Mouse (Mus musculus): ENCODE results near the gene Chrng.

The Chrng gene

DNA sequence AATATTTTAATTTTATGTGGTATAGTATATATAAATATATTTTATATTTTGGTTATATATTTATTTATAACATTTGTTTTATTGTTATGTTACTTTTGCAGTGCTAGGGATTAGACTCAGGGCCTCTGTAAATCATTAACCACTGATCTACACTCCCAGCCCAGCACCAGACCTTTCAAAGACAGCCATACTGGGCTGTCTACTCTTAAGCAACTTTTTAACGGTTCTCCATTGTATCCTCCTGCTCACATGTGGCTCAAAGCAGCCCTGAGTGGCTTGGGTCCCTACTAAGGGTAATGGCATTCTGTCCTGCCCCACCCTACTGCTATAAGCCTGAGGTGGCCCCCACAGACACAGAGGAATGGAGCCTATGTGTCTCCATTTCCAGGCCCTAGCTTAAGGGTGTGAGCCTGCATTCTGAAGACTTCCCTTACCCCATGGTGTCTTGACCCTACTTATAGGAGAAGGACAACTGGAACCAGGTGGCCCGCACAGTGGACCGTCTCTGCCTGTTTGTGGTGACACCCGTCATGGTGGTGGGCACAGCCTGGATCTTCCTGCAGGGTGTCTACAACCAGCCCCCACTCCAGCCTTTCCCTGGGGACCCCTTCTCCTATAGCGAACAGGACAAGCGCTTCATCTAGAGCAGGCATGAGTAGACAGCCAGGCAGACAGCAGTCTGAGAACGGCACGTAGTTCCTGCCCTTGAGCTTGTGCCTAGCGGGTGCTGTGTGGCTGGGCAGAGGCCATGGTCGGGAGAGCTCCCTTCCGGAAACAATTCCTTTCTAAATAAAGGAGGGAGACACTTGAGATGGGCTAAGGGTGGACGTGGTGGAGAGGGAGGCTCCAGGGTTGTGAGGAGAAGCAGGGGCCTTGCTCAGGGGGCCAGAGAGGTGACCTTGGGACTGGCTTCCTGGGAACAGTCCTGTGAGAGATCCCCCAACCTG, 6.1 kb upstream of the Chrng start:
- DNase-seq (ENCODE audit: low spot score) = no peak

DNA sequence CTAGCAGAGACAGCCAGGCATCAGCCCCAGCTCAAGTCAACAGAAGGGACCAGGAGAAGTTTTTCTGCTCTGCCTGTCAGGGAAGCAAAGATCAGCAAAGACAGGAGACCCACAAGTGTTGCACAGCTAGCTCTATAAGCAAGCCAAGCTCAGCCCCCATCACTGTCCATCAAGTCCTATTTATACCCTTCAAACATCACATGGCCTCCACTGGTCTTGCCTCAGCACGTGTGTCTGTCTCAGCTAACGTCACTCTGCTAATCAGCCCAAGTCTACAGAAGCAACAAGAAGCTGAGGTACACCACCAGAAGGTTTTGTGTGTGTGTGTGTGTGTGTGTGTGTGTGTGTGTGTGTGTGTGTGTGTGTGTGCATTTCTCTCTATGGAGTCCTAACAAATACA, 3.6 kb upstream of the Chrng start:
- DNase-seq (ENCODE audit: low spot score) = no peak

DNA sequence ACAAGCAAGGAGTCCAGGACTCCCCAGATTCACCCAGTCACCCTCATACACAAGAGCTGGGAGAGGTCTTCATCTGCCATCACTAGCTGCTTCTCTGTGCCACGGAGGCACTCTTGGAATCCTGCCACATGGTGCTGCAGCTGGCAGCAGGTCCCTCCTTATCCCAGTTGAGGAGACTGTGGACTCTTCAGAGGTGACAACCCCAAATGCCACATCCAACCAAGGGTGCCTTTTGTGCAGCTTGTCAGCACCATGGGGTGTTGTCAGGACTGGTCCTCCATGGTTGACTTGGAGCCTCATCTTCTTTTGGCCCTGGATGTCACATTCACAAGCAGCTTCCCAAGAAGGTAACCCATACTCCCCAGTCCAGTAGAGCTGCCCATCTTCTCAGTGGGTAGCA, 2.6 kb upstream of the Chrng start:
- DNase-seq (ENCODE audit: low spot score) = no peak

GRCm38 (mm10) chr1:87203779-87204178, 678 bp upstream of the Chrng start:
- no peak for DNase-seq (ENCODE audit: low spot score)

DNA sequence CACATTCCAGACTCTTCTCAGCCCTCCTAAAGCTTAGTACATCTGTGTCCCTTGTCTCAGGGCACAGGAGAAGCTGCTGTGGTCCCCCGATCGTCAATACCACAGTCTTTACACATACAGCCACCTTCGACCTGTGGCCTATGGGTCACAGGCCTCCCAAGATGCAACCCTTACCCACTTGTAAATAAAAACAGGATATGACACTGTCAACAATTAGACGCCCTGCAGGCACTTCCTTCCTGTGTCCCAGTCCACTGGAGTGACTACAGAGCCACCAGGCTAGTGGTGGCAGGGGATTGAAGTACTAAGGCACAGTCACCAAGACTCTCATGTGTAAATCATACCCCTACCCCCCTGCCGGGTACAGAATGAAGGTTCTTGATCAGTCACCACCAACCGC, 581 bp downstream of the Chrng start:
- no peak for DNase-seq (ENCODE audit: low spot score)

- DNase-seq (ENCODE audit: low spot score) = no peak
Measured at GRCm38 (mm10) chr1:87205502-87205901, 1.0 kb downstream of the Chrng start.

GRCm38 (mm10) chr1:87206339-87206738, 1.9 kb downstream of the Chrng start:
- no peak for DNase-seq (ENCODE audit: low spot score)

DNA sequence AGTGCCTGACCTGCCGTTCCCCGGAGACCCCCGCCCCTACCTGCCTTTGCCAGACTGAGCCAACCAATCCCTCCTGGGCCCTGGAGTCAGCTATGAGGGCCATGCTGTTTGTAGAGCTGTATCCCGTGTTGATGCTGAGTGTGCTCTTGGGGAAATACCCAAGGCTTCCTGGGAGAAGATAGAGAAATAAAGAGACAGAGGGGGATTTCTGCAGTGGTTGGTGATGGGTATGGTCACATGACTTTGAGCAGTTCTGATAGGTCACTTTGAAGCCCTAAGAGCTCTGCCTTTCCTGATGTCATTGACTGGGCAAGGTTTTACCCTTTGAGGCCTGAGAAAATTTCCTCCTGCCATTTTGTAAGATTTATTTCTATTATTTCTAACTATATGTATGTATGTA, 7.0 kb downstream of the Chrng start:
- no peak for DNase-seq (ENCODE audit: low spot score)

DNA sequence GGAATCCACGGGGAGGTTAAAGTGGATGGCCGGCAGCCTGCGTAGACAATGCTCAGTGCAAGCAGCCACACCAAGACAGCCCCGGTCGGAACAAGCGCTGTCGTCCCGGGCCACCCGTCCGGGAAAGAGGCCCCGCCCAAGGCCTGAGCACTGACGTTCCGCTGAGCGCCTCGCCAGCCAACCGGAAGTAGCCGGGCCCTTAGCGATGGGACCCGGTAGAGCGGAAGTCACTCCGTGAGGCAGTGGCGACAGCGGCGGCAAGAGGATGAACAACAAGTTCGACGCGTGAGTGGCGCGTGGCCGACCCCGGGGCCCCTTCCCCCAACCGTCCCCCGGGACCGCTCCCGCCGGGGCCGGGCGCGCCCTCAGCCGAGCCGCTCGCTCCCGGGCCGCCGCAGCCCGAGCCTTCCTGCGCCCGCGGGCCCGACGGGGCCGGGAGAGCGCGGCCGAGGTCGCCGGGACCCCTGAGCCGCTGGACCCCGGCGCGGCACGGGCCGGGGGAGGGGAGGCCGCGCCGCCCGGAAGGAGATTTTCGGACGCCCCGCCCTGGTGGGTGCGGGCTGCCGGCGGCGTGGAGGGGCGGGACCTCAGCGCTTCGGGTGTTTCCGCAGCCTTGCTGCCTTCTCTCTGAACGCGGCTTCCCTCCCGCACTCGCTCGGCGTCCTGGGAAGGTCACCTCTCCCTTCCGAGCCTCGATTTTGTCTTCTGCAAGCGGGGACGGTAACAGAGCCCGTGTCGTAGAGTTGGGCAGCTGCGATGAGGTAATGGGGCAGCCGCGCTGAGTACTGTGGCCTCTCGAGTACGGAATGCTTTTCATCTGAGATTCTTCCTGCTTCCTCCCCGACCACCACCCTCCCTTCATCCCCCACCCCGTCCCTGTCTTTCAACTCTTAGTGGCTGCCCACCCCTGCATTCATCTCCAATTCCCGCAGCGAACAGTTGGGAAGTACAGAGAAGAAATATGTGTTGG, 9.6 kb downstream of the Chrng start, which contains the start of gene Eif4e2:
Eif4e2 (plus strand) TSS at position 180 of the 970 bp plus-strand sequence.
- peak; percentile 84 for DNase-seq (ENCODE audit: low spot score)

DNA sequence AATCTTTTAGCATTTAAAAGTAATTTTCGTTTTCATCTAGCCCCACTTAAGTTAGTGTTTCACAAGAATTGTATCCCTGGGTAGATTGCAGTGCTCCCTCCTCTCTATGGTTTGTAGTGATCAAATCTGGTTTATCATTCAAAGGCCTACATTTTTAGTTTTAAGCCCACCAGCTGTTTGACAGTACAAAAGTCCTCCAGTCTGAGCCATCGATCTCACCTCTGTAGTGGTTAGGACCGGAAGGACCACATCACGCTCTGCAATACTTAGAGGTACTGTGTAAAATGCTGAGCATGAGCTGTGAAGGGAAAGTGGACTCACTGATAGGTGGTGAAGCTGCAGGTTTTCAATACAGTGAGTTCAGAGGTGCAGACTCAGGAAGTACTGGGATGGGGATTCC, 10.3 kb downstream of the Chrng start:
- DNase-seq (ENCODE audit: low spot score) = no peak

DNA sequence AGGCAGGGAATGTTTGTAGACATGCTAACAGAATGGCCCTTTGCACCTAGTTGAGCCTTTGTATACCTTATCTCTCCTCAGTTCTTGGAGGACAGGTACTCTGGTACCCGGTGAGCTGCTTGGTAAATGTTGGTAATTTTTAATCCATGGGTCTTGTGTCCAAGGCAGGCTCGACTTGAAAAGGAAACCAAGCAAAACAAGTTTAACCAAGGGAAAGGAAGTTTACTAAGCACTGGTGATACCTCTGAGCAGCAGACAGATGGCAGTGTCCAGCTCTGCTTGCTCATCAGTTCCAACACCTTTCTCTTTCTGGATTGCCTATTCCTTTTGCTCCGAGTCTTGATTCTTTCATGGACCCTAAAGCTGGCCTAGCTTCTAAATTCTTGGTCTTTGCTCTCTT, 13.5 kb downstream of the Chrng start:
- DNase-seq (ENCODE audit: low spot score) = no peak

DNA sequence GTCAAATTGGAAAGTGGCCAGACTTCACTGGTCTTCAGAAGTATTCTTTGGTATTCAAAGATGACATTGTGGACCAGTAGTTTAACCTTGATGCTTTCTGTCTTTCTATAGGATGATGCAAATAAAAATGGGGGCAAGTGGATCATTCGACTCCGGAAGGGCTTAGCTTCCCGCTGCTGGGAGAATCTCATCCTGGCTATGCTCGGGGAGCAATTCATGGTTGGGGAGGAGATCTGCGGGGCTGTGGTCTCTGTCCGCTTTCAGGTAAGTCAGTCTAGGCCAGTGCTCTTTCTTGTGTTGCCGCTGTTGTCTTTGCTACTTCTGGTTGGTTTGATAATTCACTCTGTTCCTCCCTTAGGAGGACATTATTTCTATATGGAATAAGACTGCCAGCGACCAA, 21.3 kb downstream of the Chrng start:
- DNase-seq (ENCODE audit: low spot score) = no peak

- DNase-seq (ENCODE audit: low spot score) = no peak
Measured at GRCm38 (mm10) chr1:87226409-87227159, 22.1 kb downstream of the Chrng start.

DNA sequence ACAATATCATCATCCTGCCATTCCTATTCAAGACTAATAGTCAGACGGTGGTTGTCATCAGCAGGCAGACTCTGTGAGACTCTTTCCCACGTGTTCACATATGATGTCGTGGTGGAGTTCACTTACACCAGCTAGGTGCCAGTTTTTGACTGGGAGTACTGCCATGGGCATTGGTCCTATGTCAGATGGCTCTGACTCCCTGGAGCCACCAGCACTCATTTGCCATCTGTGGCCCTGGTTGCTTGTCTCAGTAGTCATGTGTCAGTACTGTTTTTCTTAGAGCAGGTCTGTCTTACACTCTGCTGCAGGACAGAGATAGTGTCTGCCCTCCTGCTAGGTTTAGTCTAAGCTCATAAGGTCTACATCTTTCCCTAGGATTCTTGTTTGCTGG, 22.7 kb downstream of the Chrng start:
- DNase-seq (ENCODE audit: low spot score) = no peak

DNA sequence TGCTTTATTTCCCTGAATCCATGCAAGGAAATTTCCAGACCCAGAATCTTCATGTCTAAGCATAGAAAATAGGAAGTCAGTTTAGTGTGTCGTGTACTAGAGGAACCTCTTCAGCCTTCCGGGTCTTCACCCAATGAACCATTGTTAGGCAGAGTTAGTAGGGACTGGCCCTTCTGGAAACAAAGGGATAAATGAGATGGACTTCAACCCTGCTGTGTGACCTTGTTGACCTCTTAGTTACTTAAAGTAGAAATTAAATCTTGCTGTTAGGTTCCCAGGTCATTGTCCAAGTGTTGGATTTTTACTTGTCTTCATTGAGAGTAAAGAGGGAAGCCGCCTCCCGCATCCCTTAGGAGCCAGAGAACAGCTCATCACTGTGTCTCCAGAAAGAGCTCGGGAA, 26.1 kb downstream of the Chrng start:
- no peak for DNase-seq (ENCODE audit: low spot score)

DNA sequence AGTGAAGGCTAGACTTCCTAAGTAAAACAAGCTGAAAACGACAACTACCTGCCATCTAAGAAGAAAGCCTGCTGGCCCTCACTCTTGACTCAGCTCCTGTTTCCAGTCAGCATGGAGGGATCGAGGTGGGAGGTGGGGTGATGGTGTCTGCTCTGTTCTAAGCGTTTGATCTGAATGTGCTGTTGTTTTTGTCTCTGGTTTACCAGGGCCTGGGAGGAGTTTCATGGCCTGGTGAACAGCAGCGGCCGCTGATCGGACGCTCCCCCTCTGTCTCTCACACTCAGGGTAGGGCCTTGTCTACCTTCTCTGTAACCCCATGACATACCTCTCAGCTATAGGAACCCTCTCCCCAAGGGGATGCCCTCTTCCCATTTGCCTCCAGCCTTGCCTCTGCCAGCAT, 27.7 kb downstream of the Chrng start:
- no peak for DNase-seq (ENCODE audit: low spot score)

GRCm38 (mm10) chr1:87239056-87239455, 34.6 kb downstream of the Chrng start:
- DNase-seq (ENCODE audit: low spot score) = no peak

GRCm38 (mm10) chr1:87243021-87243420, 38.6 kb downstream of the Chrng start:
- no peak for DNase-seq (ENCODE audit: low spot score)

DNA sequence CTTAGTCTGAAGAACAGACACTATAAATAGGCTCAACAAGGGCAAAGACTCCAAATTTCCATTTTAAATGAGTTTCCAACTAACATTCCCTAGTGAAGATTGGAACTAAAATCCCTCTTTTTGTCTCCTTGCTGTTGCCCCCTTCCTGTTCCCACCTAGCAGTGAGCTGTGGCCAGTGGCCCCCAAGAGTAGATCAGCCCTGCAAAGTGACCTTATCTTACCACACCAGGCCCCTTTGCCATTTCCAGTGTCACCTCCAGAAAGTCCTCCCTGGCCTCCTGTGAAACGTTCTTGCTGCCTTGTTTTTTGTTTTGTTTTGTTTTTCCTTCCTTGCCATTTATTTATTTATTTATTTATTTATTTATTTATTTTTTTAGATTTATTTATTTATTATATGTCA, 41.0 kb downstream of the Chrng start:
- DNase-seq (ENCODE audit: low spot score) = no peak

- DNase-seq (ENCODE audit: low spot score) = peak; percentile 25
Measured at GRCm38 (mm10) chr1:87245929-87246815, 41.7 kb downstream of the Chrng start.

DNA sequence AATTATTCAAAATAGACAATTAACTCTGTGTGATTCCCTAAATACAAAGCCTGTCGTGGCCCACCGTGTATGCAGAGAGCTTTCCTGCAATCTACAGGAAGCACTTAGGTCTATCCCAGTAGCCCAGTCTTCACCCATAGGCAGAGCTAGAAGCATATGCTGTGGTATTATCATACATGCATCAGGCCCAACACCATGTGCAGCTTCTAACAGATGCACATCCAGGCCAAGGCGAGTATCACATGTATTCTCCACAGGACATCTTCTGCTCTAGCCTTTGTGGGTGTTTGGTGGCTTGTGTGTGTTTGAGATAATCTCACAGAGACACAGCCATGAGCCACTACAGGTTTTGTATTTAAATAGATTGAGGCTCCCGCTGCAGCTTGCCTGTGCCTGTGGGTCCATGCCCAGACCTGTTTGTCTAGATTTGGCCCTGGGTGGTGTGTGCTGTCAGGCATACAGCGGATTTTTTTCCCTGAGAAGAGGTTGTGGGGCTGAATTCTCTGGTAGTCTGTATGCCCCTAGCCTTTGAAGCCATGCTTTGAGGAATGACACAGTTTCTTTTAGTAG, 47.7 kb downstream of the Chrng start:
- DNase-seq (ENCODE audit: low spot score) = no peak

Data from urinary bladder, postnatal 10 days (tissue).